Mouse (Mus musculus) left cerebral cortex, adult 18-20 months (tissue): ENCODE results near the gene Nup54. TPM values are rescaled to one million over a fixed set of nuclear protein-coding genes. Genes with fewer than 3 reads are reported as not detected.

ENCODE experiments used
- DNase-seq, 2 experiments: peaks; one replicate each; pipeline ENCODE4 v3.0.0; 2021 to 2022; ENCODE audit warnings: low spot score in 2 of 2, mixed read lengths in 1 of 2
- microRNA-seq, 2 experiments: library from miRNA; unstranded; fragments of <30 nt; microRNA quantifications; one replicate each; pipeline ENCODE4 v1.2.0; 2021
- total RNA-seq, 2 experiments: library from RNA; stranded (reverse); gene quantifications; 2 replicates each; pipeline ENCODE4 v1.2.3; 2021

The Nup54 gene
- total RNA-seq, 2 experiments from 2014 or later: 26.7 to 27.1 TPM

DNA sequence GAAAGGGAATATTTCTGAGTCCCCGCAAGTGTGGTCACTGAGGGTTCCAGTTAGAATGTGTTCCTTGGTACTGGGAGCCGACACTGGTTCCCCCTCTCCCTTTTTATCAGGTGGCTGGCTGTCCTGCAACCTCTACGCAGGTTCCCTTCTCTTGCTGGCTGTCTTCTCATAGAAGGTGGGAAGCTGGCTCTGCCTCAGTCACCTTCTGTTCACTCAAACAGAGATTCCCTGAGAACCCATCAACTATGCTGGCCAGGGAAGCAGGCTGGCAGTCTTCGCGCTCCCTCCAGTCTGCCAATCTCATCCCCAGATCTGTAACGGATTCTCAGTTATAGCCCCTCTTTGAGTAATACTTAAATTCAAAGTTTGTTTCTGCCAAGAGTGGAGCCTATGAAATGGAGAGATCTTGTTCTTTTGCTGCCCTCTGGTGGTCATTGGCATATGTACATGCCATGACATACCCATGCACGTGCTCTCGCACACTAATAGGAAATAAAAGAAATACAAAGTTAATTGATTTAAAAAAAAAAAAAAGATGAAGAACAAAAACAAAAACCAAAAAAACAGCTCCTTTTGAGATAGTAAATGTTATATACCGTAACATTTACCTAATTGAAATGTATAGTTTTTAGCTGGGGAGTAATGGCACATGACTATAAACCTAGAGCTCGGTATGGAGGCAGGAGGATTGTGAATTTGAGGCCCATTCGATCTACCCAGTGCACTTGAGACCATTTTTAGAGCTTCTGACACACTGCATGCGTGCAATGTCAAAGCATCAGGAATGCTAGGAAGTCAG lies 53.3 kb downstream of the Nup54 start:
- DNase-seq: peak; percentile 74 to 86

DNA sequence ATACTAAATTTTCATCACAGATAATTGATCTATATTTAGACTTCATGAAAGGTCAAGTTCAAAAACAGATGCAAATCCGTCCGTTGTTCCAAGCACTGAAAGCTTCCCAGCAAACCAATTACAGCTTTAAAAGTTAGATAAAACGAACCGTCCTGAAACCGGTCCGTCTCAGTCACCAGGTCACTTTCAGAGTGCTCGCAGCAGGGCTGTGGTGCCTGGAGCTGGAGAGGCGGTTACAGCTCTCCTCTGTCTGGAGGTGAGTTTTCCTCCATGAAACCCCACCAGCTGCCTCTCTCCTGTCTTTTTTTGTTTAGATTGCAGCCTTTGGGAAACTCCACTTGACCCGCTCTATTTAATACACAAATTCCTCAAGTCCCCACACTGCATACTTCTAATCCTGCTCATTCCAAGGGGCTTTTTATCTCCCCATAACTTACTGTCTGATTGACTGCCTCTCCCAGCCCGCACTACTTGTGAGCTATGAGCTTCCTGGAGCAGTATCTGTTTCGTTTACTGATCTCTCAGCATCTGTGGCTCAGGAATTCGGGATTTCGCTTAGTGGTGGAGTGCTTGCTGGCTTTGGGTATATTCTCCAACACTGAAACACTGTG lies 58.1 kb downstream of the Nup54 start:
- no peak for DNase-seq

DNA sequence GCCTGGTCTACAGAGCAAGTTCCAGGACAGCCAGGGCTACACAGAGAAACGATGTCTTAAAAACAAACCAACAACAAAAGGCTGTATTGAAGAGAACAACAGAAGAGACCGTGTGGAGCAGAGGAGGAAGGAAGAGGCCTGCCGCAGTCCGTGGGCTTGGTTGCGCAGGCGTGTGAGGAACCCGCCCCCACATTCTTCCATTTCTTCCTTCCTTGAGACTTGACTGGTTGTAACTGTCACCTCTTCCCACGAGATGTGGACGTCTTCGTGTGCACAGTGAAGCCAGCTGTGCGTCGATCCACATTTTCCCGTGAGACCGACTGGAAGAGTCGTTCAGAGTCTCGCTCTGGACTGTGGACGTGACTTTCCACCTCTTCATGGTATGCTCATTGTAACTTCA lies 59.7 kb downstream of the Nup54 start:
- no peak for DNase-seq

DNA sequence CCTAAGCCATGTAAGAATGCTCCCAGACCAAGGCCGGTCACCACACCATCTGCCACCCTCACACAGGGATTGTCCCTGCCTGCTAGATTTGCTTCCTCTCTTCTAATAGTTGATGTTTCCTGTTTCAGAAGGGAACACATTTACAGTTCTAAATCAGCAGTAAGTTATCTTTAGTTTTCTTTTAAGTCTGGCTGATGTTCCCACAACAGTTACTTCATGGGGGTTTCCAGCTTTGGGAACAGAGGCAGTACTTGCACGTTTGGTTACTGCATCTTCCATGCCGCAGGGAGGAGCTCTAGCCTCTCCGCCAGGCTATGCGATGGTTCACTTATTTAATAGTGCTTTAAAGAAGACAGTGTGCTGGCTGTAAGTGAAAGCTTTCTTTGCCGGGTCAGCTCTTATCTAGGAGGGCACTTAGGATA lies 60.3 kb downstream of the Nup54 start:
- DNase-seq: no peak

DNA sequence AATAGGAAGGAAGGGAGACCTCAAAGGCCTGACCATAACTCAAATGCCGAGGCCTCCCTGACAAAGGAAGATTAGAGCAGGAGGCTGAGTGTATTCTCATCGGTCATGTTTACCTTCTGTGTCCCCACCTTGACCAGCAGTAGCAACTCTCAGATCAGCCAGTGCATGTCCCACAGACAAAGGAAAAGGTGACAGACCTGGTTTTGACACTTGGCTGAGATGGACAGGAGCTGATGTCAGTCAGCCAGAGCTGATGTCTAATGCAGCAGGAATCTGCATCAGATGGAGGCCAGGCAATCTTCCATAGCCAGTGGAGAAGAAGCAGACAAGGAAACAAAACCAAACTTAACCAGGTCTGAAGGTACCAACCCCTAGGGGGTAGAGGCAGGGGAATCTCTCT lies 62.4 kb downstream of the Nup54 start:
- no peak for DNase-seq

DNA sequence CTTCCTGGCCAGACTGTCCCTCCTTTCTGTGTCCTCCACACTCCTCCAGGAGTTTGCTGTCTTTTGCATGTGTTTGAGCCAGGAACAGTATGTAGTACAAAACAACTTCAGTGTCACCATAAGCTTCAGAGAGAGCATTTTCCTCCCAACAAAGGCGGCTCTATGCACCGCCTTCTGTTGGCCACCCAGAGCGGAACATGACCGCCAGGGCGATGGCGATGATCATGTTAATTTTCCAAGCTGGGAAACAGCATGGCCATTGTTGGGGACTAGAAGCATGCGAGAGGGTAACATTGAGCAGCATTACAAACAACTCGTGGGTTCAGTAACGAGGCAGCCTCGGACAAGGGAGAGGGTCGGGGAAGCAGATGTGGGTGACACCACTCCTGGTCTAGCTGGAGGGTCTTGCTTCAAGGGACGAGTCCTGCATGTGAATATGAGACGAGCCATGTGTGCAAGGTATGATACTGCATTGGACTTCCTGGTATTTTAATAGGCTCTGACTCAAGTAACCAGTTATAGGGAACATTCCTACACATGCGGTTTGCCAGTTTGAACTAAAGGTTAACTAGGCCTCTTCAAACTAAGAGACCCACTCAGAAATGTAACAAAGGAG lies 63.5 kb downstream of the Nup54 start:
- DNase-seq: no peak

DNA sequence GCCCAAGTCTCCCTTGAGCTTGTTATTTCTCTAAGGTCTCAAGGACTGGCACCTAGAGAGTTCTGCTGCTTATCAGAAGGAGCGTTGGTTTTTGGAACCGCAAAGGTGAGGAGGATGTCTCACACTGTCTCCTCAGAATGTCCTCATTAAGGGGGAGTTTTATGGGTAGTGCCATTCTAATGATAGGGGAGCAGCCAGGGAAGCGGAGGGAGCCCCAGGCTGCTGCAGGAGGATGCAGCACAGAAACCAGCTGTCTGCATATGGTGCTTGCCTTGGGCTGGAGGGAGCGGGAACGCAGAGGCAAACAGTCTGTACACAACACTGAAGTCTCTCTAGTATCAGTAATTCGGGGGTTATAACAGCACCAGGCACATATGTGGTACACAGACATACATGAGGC lies 64.1 kb downstream of the Nup54 start:
- no peak for DNase-seq

DNA sequence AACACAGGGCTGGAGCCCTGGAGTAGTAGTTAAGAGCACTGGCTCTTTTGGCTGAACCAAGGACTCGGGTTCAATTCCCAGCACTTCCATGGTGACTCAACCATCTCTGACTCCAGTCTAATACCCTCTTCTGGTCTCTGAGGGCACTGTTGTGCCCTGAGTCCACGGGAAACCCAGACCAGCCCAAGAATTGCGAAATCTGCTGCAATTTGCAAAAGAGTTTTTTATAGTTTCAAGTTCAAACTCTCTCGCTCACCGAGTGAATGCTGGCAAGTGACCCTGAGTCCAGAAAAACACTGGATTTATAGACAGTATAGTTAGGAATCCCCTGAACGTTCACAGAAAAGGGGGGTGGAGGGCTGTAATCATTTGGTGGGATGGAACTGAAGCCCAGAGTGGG lies 64.6 kb downstream of the Nup54 start:
- DNase-seq: no peak

DNA sequence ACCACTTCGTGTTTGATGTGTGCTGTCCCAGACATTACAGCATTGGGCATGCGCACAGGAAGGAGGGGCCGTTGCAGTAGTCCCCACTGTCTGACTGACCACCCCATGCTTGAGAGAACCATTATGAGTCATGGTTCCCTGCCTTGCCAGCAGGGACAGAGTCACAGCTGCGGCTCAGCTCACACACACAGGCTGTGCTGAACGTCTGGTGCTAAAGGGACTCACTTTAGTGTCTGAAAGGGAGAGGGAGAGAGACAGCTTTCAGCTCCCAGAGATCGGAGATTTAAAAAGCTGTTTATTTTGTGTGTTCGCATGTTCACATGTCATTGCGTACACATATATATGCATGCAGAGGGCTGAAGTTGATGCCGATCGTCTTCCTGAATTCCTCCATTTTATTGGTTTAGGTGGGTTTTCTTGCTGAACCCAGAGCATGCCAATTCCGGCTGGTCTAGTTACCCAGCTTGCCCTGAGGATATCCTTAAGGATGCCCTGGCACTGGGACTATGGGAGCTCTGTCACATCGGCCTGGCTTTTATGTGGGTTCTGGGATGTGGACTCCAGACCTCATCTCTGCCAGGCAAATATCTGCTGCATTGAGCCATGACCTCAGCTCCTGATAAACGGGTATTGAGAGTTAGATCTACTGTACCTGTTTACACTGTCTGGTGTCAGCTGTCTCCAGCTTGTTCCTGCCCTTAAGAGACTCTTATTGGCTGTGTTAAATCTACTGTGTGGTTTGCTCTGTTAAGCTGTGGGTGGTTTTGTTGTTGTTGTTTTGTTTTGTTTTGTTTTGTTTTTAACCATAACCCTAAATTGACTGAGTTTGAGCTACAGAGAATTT lies 65.6 kb downstream of the Nup54 start:
- peak; percentile 48 to 51 for DNase-seq

DNA sequence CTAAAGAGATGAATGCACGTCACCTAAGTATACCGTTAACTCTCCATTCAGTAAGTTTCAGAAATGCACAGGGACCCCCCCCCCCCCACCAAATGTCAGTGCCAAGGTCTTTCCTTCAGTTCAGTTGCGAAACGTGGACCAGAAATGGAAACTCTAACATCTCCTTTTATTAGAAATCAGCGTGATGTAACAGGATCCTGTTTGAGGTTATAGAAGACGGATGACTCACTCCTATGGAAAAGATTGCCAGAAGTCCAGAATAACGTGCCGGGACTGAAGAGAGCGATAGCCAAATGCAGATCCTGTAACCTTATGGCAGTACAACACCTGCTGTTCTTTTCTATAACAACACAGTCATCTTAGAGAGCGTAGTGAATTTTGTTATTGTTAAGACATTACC lies 66.6 kb downstream of the Nup54 start:
- no peak for DNase-seq

DNA sequence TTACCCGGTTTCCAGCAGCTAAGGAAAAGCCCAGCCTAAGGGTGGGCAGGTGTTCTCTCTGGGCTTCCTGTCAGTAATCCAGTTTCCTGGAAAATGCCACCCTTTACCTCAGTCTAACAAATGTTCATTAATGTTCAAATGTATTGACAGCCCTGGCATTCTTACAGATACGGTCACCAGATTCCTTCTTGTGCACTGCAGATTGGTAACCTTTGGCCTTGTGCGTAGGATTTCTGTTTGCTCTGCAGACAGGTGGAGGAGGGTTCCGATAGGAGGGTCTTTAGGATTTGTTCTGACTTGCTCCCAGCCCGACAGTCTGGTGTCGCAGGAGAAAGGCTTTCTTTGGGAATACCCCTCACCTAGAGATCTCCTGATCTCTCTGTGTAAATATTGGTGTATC lies 68.5 kb downstream of the Nup54 start:
- DNase-seq: no peak

Small RNA genes lying within 50 kb of the gene (microRNA-seq; reads per million reads assigned to microRNA genes)
- gene Mir6415: 0 reads per million in 2 experiments

Other genes starting within 250 kb of the Nup54 start
- gene U90926, start 219.8 kb downstream of the Nup54 start, total RNA-seq: not detected
- under 1 TPM; 0.46 to 0.91 TPM for gene Ppef2, start 178.9 kb downstream of the Nup54 start, total RNA-seq
- gene Naaa, start 157.0 kb downstream of the Nup54 start, total RNA-seq: 10 to 100 TPM; 37.9 to 38.9 TPM
- gene Sdad1, start 124.7 kb downstream of the Nup54 start, total RNA-seq: 10 to 100 TPM; 18.5 to 19.1 TPM
- gene Cxcl9, start 107.1 kb downstream of the Nup54 start, total RNA-seq: not detected
- 1 to 10 TPM; 2.3 to 5.6 TPM for gene Art3, start 103.4 kb downstream of the Nup54 start, total RNA-seq
- gene Cxcl10, start 86.3 kb downstream of the Nup54 start, total RNA-seq: under 1 TPM; 0.72 to 0.87 TPM
- gene Scarb2, start 71.6 kb upstream of the Nup54 start, total RNA-seq: 10 to 100 TPM; 91.4 to 94.1 TPM
- under 1 TPM in 1 of 2 experiments, not detected in 1; 0.28 TPM for gene Fam47e, start 119.8 kb upstream of the Nup54 start, total RNA-seq
- gene Stbd1, start 167.8 kb upstream of the Nup54 start, total RNA-seq: 1 to 10 TPM in 1 of 2 experiments, under 1 TPM in 1; 0.73 to 1.1 TPM
- under 1 TPM; 0.47 to 0.51 TPM for gene Ccdc158, start 240.1 kb upstream of the Nup54 start, total RNA-seq
- gene Shroom3, start 248.2 kb upstream of the Nup54 start, total RNA-seq: 1 to 10 TPM; 3.1 to 3.6 TPM